Mouse (Mus musculus) kidney, embryonic 16.5 days (tissue): ENCODE measurements around the gene Trim17. TPM values are rescaled to one million over a fixed set of nuclear protein-coding genes. Genes with fewer than 3 reads are reported as not detected.
A peak's percentile ranks its signal among the peaks of the same experiment; 100 is the strongest.

Source experiments
- ATAC-seq: fragments of 200-750 bp; cut with Nextera tagmentation; 2 replicates; pipeline ENCODE4 v1.8.0; 2017; ENCODE audit warnings: moderate TSS enrichment; ENCODE audit not compliant: low FRiP score, low TSS enrichment
- H3K27ac ChIP-seq: fragments of 300-500 bp; sonication (generic); 2 replicates; pipeline ENCODE4 v1.5.1; 2014; ENCODE audit warnings: low read length
- H3K27me3 ChIP-seq: fragments of 300-500 bp; sonication (generic); 2 replicates; pipeline ENCODE4 v1.6.1; 2014; ENCODE audit warnings: low read length, control low read depth, mixed read lengths; ENCODE audit not compliant: insufficient read depth
- H3K36me3 ChIP-seq: fragments of 300-500 bp; sonication (generic); 2 replicates; pipeline ENCODE4 v1.6.1; 2014; ENCODE audit warnings: low read length, control low read depth, mixed read lengths; ENCODE audit not compliant: insufficient read depth
- H3K4me1 ChIP-seq: fragments of 300-500 bp; sonication (generic); 2 replicates; pipeline ENCODE4 v1.6.1; 2014; ENCODE audit warnings: low read length, control low read depth, mixed read lengths; ENCODE audit not compliant: insufficient read depth
- H3K4me2 ChIP-seq: fragments of 300-500 bp; sonication (generic); replicated peaks from 2 replicates; pipeline ENCODE4 v1.6.1; 2014; ENCODE audit warnings: low read depth, low read length
- H3K4me3 ChIP-seq: fragments of 300-500 bp; sonication (generic); 2 replicates; pipeline ENCODE4 v1.5.1; 2014; ENCODE audit warnings: mild to moderate bottlenecking, low read length
- H3K9ac ChIP-seq: fragments of 300-500 bp; sonication (generic); replicated peaks from 2 replicates; pipeline ENCODE4 v1.6.1; 2014; ENCODE audit warnings: low read length
- H3K9me3 ChIP-seq: fragments of 300-500 bp; sonication (generic); 2 replicates; pipeline ENCODE4 v1.6.1; 2016; ENCODE audit warnings: low read length, control low read depth
- WGBS: fragments of 180-500 bp; shearing (Covaris S2); extraction: QIAGEN DNeasy Blood & Tissue Kit; methylation state at CpG from one replicate; pipeline ENCODE4 v1.1.7; 2014; 5-methylcytosine and 5-hydroxymethylcytosine counted together
- microRNA-seq: library from miRNA; unstranded; fragments of <30 nt; microRNA quantifications from one replicate; pipeline ENCODE4, GENCODE M21; 2016
- polyA plus RNA-seq: library from polyadenylated mRNA; unstranded; fragments of >200 nt; fragmentation: Nextera tagmentation; extraction: Ambion mirVana; gene quantifications from 2 replicates; pipeline ENCODE4 v1.2.1, GENCODE M21; 2015

Trim17 gene
- polyA plus RNA-seq, 1 experiment from 2014 or later = 0.42 TPM

DNA sequence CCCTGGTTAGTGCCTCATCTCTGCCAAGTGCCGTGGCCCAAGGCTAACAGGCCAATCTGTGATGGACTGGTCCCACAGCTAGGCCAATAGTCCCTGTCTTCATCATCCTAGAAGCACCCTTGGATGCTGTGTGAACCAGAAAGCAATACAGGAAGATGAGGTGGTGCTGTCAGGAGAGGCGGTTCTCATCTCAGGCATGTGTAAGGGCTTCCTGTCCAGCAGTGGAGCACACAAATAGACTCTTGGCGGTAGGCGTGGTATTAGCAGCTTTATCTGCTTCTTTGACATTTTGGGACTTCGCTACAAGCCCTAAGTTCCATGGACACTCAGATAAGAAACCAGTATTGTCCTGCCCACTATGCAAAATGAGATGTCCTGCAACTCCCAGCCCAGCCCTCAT is 43.1 kb downstream of the Trim17 start:
- peaks cover 11% of the 10 kb centered on the region for H3K4me1 ChIP-seq
- H3K4me2 ChIP-seq = no peak overlapping the region
- no peak overlapping the region for H3K27ac ChIP-seq
- 85% methylated on average over 5 of the region's 5 CpGs for WGBS
- no peak overlapping the region for H3K9ac ChIP-seq
- no peaks in the 10 kb centered on the region for H3K36me3 ChIP-seq
- H3K4me3 ChIP-seq = no peak overlapping the region
- no peaks in the 10 kb centered on the region for H3K9me3 ChIP-seq
- peaks cover 21% of the 10 kb centered on the region for H3K27me3 ChIP-seq
- ATAC-seq = no peak

DNA sequence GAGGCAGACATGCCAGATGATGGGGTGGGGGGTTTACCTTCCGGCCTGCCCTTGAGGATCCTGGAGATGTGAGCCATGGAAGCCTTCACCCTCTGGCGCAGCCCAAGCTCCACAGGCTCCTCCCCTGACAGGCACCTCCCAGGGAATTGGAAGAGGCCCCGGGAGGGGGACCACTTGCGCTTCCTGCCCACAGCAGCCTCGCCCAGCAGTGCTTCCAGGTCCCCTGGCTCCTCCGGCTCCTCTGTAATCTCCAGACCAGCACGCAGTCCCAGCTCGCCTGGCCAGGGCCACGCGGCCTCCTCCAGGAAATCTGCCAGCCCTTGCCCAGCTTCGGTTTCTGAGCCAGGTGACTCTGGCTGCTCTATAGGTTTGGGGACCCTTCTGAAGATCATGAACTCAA is 44.7 kb downstream of the Trim17 start:
- peaks cover 10% of the 10 kb centered on the region; the same call in 1 of the 2 replicates for H3K27me3 ChIP-seq
- H3K4me2 ChIP-seq = no peak overlapping the region
- 31% methylated on average over 11 of the region's 11 CpGs for WGBS
- H3K27ac ChIP-seq = no peak overlapping the region
- no peaks in the 10 kb centered on the region for H3K9me3 ChIP-seq
- peaks cover 7% of the 10 kb centered on the region for H3K4me1 ChIP-seq
- no peak overlapping the region for H3K4me3 ChIP-seq
- ATAC-seq = 0 out of 2 replicates have a peak, but pooled peaks have one; percentile 16
- no peak overlapping the region for H3K9ac ChIP-seq
- no peaks in the 10 kb centered on the region for H3K36me3 ChIP-seq

DNA sequence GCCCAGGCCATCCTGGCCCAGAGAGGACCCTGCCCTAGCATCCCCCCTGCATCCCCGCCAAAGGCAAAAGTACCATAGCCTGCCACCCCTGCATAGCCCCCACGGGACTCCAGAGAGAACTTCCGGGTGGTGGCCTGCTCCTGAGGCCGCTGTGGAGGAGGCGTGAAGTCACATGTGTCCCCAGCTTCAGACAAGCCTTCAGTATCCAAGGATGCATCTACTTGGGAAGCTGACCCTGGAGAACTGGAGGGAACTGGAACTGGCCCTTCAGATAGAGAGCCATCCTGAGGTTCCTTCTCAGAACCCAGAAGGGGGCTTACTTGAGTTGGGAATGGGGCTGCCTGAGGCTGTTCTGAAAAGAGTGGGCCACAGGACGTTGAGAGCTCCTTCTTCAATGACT is 45.3 kb downstream of the Trim17 start:
- H3K4me2 ChIP-seq = no peak overlapping the region
- H3K9ac ChIP-seq = no peak overlapping the region
- H3K27me3 ChIP-seq = peaks cover 8% of the 10 kb centered on the region; the same call in 1 of the 2 replicates
- no peaks in the 10 kb centered on the region for H3K36me3 ChIP-seq
- H3K4me3 ChIP-seq = no peak overlapping the region
- no peaks in the 10 kb centered on the region for H3K9me3 ChIP-seq
- H3K4me1 ChIP-seq = peaks cover 5% of the 10 kb centered on the region; the same call in 1 of the 2 replicates
- no peak for ATAC-seq
- WGBS = 77% methylated on average over 6 of the region's 6 CpGs
- no peak overlapping the region for H3K27ac ChIP-seq

DNA sequence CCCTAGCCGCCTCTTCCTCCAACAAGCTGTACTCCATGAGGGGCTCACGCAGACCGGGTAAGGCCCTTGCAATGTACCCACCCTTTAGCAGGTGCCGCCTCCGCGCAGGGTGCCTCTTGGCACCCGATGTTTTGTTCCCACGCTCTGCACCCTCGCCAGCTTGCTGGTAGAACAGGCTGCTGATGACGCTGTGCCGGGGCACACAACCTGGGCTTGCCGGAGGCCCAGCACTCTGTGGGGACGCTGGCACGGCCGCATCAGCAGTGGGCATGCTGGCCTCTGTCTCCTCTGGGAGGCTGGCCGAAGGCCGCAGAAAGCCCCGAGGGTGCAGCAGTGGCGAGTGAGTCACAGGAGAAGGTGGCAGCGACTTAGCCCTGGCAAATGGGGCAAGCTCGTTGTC is 46.1 kb downstream of the Trim17 start:
- Histone ChIP-seq H3K4me3 (no peak overlapping the region), H3K27me3 (0 out of 2 replicates have a peak, but pooled peaks cover 4% of the 10 kb centered on the region), H3K4me1 (peaks cover 5% of the 10 kb centered on the region; the same call in 1 of the 2 replicates), H3K36me3 (no peaks in the 10 kb centered on the region), H3K27ac (no peak overlapping the region), H3K4me2 (no peak overlapping the region), H3K9me3 (no peaks in the 10 kb centered on the region), H3K9ac (no peak overlapping the region)
- 93% methylated on average over 21 of the region's 21 CpGs for WGBS
- ATAC-seq = no peak

DNA sequence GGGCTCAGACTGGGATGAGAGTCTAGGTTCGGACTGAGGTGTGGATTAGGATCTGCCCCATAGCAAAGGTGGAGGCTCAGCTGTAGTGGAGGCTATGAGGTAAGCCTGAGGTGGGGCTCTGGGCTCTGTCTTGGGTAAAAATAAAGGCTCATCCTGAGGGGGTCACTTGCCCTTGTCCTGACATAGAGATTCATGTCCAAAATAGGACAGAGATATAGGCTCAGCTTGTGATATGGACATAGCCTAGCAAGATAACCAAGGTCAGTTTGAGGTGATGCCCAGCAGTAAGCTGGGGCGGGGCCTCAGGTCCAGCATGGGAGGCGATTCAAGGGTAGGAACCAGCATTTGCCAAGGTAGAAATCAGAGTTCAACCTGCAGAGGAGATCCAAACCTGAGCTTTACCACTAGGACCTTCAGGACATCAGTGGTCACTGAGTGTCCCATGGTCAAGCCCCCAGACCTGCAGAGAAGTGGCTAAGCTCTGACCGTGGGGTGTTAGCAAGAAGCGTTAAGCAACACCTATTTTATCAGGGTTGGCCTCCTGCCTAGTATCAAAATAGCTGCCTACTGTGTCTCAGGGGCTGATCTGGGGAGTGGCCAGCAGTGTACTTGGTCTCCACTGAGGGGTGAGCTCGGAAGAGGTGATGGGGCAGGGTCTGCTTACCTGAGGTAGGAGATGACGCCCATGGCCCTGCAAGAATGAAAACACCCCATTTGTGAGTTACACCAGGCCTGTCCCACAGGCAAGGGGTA is 48.0 kb downstream of the Trim17 start:
- Histone ChIP-seq H3K4me1 (peaks cover 5% of the 10 kb centered on the region; the same call in 1 of the 2 replicates), H3K4me2 (no peak overlapping the region), H3K4me3 (no peak overlapping the region), H3K9ac (no peak overlapping the region), H3K27ac (no peak overlapping the region), H3K9me3 (no peaks in the 10 kb centered on the region), H3K27me3 (no peaks in the 10 kb centered on the region), H3K36me3 (no peaks in the 10 kb centered on the region)
- WGBS = 73% methylated on average over 7 of the region's 7 CpGs
- no peak for ATAC-seq

DNA sequence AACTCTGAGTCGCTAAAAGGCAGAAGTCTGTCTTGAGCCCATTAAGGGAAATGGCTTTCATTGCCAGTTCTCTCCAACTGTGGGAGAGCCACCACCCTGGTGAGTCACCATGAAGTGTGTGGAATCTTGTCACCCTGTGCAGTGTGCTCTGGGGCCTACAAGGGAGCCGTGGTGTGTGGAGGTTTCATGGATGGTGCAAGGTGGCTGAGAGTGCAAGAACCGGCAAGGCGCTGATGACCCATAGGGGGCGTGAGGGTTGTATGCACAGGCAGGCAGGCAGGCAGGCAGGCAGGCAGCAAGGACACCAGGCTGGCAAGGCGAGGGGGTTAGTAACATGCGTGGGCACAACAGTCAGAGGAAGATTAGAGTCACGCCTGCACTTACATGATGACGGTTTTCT is 60.6 kb downstream of the Trim17 start:
- H3K4me2 ChIP-seq = no peak overlapping the region
- H3K9ac ChIP-seq = no peak overlapping the region
- no peaks in the 10 kb centered on the region for H3K27me3 ChIP-seq
- no peaks in the 10 kb centered on the region for H3K9me3 ChIP-seq
- H3K36me3 ChIP-seq = no peaks in the 10 kb centered on the region
- no peak overlapping the region for H3K27ac ChIP-seq
- WGBS = 34% methylated on average over 9 of the region's 9 CpGs
- ATAC-seq = 0 out of 2 replicates have a peak, but pooled peaks have one; percentile 39
- no peak overlapping the region for H3K4me3 ChIP-seq
- H3K4me1 ChIP-seq = no peaks in the 10 kb centered on the region

Small RNA genes within 50 kb of the gene (microRNA-seq; reads per million reads assigned to microRNA genes)
- gene Gm44313 = not detected

Other genes starting within 250 kb of the Trim17 start
- gene Olfr318, start 230.7 kb upstream of the Trim17 start, polyA plus RNA-seq = not detected in 2 replicates
- gene Olfr317, start 215.5 kb upstream of the Trim17 start, polyA plus RNA-seq = not detected in 2 replicates
- gene Olfr316, start 202.0 kb upstream of the Trim17 start, polyA plus RNA-seq = not detected in 2 replicates
- gene Olfr315, start 181.5 kb upstream of the Trim17 start, polyA plus RNA-seq = not detected in 2 replicates
- not detected in 2 replicates for gene Olfr314, start 171.7 kb upstream of the Trim17 start, polyA plus RNA-seq
- gene Fam183b, start 152.7 kb upstream of the Trim17 start, polyA plus RNA-seq = 0.31 and 0.85 TPM in 2 replicates
- not detected in 2 replicates for gene Olfr313, start 139.7 kb upstream of the Trim17 start, polyA plus RNA-seq
- not detected in 2 replicates for gene Olfr312, start 125.4 kb upstream of the Trim17 start, polyA plus RNA-seq
- not detected in 2 replicates for gene Olfr311, start 115.4 kb upstream of the Trim17 start, polyA plus RNA-seq
- 10.2 and 10.6 TPM in 2 replicates for gene Gm12258, start 107.5 kb upstream of the Trim17 start, polyA plus RNA-seq
- gene 2810021J22Rik, start 87.5 kb upstream of the Trim17 start, polyA plus RNA-seq = 9.1 and 9.4 TPM in 2 replicates
- gene Zfp39, start 50.5 kb upstream of the Trim17 start, polyA plus RNA-seq = 6.0 and 7.3 TPM in 2 replicates
- gene Btnl10, start 36.8 kb upstream of the Trim17 start, polyA plus RNA-seq = 0.10 TPM in 1 of 2 replicates, not detected in the other
- 217 and 219 TPM in 2 replicates for gene Rnf187, start 15.8 kb upstream of the Trim17 start, polyA plus RNA-seq
- 93.4 and 93.5 TPM in 2 replicates for gene Hist3h2ba, start 5.8 kb upstream of the Trim17 start, polyA plus RNA-seq
- gene Hist3h2a, start within 50 bp of the Trim17 start, polyA plus RNA-seq = 39.5 and 39.7 TPM in 2 replicates
- gene Trim11, start 23.4 kb downstream of the Trim17 start, polyA plus RNA-seq = 22.9 and 25.9 TPM in 2 replicates
- 0.50 and 0.51 TPM in 2 replicates for gene Obscn, start 181.7 kb downstream of the Trim17 start, polyA plus RNA-seq
- gene Iba57, start 209.1 kb downstream of the Trim17 start, polyA plus RNA-seq = 6.9 and 8.5 TPM in 2 replicates
- 0.36 and 0.67 TPM in 2 replicates for gene Gjc2, start 228.5 kb downstream of the Trim17 start, polyA plus RNA-seq
- gene Guk1, start 237.5 kb downstream of the Trim17 start, polyA plus RNA-seq = 134 and 141 TPM in 2 replicates
- gene Mrpl55, start 247.8 kb downstream of the Trim17 start, polyA plus RNA-seq = 103 and 104 TPM in 2 replicates